Mouse (Mus musculus) CH12F3 (cell line): ENCODE data around the gene Tollip.

Source experiments
- in situ Hi-C: fragments of 300-500 bp; cut with MboI; formaldehyde crosslinking; loops from 2 replicates; pipeline ENCODE4 v1.14.3; 2020; ENCODE audit warnings: low sequenced_read_pairs

The Tollip gene

DNA sequence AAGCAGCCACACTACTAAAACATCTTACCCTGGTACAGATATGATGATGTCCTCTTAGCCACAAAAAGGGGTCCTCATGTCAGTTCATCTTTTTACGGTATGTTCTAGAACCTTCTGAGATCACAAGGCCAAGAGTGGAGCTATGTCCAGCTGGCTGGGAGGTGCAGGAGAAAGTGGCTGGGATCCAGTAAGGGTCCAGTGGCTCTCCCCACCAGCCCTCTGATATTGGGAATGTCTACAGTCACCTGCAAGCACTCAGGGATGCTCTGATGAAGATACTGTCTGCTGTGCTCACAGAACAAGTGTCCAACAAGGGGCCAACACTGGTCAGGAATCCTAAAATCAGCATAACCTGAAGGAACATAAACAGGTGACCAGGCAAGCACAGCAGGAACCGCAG, at the start of gene Tollip:
TSS of gene Tollip (minus strand) at position 101 of the 400 bp plus-strand sequence.
- in situ Hi-C loops: no loop called here

DNA sequence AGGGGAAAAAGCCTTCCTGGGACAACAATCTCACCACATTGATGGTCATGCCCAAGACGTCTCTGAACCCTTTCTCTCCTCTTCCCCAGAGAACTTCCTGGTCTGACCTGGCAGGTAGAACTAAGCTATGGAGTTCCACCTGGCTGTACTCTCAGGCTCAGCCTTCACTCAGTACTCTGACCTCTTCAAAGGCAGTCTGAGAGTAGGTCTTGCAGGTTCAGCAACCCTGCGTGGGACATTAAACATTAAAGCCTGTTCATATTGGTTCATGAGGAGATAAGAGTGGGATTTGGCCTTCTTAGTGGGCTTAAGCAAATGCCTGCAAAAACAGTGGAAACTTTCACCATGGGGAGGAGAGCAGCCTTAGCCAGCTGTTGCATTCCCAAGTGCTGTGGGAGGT, 48.0 kb upstream of the Tollip start:
- in situ Hi-C loops: no loop called here

DNA sequence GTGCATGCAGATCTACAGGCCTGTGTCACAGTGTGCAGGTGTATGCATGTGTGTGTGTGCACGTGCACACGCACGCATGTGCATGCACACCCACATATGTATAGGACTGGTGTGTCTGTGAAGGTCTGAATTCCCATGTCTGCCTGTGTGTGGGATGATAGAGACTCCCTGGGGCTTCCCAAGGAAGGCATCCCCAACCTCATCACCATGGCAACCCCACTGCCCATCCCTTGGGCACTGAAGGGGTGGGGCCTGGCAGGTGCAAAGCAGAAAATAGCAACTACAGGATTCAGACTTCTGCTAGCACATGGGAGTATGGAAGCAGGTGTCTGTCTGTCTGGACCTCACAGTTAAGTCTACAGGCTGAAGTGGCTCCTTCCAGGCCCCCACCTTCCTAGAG, 44.2 kb upstream of the Tollip start:
- in situ Hi-C loops: no loop called here

DNA sequence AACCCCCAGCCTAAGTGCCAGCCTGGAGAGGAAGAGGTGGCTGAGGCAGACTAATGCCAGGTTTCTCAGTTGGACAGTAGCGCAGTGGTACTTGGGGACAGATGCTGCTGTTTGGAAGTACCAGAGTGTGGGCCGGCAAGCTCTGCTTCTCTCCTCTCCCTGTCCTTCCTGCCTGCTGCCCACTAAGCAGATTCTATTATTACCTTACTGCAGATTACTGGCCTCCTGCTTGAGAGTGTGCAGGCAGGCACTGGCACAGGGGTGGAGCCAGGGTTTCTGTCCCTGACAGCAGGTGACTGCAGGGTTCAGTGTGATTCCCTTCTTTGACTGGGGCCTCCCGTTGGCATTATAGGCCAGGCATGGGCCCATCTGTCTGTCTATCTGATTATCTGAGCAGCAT, 43.2 kb upstream of the Tollip start:
- in situ Hi-C loops: no loop called here

DNA sequence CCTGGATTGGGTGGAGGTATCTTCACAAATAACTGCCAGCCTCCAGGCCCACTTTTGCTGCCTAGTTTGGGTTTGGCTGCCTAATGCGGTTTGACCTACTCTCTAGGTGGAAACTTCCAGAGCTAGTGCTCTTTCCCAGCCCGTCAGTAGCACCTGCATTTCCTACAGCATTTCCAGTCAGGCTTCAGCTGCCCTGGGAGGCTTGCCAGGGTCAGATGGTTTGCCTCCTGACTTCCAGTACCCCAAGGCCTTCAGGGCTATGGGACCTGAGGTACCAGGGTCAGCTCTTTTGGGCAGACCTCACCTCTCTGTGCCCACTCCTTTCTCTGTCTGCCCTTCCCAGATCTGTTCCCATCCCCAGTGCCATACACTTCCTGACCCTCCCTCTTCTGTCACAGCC, 42.6 kb upstream of the Tollip start:
- in situ Hi-C loops: no loop called here

DNA sequence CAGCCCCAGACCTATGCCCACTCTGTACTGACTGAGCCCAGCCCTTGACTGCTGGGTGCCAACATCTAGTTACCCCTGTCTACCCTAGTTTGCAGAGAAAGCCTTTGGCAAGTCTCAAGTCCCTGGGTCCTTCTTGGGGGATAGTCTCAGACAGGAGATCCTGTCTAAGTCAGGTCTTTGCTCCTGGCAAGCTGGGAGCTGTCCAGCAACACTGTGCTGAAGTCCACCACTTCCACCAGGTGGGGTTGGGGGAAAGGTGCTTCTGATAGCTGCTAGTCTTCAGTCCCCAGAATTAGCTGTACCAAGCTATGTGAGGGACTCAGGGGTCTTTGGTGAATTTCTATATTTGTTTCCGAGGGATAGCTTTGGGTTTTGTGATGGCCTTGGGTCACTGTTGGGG, 40.8 kb upstream of the Tollip start:
- in situ Hi-C loops: no loop called here

DNA sequence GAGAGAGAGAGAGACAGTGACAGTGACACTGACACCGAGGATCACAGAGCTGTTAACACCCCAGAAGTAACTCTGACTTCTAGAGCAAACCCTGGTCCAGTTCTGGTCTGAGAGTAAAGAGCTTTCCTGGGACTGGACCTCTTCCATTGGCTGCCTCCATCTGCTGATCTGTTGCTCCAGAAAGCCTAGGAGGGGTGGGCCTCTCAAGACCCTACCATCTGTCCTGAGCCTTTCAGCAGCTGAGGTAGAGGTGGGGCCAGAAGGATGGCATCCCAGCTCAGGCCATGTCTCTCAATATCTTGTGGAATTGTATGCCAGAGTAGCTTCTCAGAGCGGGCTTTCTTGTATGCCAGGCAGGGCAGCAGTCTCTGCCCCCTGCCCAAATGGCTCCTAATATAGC, 39.9 kb upstream of the Tollip start:
- in situ Hi-C loops: no loop called here

DNA sequence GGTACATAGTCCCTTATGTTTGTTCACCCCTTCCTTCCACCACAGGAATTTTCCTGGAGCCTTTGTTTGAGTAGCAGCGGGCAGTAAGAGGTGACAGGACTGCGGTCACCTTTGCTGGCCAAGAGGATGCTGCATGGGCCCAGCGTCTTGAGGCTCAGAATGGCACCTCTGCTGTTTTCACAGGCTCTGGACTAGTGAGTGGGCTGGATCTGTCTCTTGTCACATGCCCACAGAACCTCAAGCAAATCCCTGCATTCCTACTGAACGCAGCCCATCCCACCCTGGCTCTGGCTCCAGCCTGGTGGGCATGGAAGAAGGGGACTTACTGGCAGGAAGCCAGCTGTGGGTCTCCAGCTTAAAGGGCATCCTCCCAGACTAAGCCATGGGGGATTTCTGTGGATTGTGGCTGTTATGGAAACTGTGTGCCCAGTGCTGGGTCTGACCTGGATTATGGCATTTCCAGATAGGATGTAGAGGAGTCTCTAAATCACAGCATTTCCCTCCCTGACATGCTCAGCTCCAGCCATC, 39.3 kb upstream of the Tollip start:
- in situ Hi-C loops: no loop called here

DNA sequence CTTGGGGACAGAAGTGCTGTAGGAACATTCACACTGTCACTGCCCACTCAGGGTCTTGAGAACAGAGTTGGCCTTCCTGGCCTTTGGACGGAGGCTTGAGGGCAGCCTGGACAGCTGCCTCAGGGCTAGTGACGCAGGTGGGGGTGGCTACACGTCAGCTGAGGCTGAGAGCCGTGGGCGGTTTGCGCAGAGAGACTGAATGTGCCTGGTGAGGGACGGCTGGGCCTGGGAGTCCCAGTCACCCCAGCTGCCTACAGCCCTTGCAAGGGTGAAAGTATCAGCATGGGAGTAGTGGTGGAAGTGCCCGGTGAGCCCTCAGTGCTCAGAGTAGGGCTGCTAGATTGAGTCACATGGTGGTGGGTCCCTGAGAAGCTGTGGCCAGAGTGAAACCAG, 37.9 kb upstream of the Tollip start:
- in situ Hi-C loops: no loop called here

DNA sequence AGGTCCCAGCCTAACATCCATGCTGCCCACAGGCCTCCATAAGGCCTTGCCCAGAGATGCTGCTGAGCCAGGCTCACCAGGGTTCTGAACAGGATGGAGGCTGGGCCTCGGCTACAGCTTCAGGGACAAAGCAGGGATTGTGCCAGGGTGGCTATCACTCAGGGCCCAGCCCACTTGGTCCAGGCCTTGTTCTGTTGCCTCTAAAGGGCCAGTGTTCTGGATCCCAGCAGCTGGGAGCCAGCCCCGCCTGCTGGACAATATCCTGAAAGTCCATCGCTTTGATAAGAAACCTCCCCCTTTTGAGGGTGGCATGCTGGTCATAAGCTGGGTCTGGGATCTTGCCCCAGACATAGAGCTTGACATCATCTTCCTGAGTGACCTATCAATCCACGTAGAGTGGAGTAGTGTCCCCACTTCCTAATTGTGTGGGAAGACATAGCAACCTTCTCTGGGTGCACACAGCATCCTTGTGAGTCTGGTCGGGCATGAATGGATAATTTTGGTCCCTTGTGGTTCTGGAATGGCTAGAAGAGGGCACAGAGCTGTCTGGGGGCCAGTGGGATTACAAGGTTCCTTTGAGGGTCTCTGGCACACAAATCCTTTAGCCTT, 37.4 kb upstream of the Tollip start:
- in situ Hi-C loops: no loop called here

DNA sequence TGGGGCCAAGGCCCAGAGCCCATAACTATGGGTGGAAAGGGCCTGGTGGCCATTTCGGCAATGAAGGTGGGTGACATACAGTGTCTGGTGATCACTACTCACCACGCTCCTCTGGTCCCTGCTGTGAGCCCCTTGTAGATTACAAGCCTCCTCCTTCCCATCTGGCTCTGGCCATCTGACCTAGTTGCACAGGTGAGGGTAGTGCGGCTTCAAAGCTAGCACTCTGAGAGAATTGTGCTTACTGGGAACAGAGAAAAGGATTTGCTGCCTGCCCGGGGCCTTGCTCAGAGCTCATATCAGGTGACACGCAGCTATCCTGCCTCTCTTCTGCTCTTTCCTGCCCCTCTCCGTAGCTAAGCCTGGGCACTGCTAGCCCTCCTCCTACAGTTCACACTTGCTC, 35.3 kb upstream of the Tollip start:
- in situ Hi-C loops: no loop called here

DNA sequence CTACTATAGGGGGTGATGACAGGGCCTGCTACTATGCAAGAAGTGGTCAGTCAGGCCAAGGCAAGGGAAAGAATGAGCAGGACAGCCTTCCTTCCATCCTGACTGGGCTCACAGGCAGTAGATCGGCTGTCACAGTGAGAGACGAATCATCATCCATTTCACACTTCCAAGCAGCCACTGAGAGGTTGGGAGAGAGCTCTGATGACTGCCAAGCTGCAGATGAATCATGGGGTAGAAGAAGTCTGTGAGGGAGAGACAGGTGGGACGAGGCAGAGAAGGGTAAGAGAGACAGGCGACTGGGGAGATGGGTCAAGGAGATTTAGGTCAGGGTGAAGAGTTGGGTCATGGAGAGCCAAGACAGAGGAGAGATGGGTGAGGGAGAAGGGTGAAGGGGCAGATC, 34.6 kb upstream of the Tollip start:
- in situ Hi-C loops: no loop called here

DNA sequence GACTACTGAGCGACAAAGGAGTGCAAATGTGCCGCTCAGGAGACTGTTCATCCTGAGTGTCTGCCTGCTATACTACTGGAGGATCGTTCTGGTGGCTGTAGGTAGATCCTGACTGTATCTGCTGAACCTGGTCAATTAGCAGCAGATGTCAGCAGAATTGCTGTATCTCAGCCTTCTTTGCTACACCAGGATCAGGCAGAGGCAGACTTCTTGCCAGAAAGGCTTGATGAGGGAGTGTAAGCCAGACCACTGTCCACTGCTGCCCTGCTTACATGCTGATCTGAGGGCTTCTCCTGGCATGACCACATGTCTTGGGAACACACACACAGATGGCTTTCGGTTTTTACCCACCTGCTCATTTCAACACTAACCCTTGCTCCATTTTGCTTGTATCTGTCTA, 33.5 kb upstream of the Tollip start:
- in situ Hi-C loops: no loop called here

DNA sequence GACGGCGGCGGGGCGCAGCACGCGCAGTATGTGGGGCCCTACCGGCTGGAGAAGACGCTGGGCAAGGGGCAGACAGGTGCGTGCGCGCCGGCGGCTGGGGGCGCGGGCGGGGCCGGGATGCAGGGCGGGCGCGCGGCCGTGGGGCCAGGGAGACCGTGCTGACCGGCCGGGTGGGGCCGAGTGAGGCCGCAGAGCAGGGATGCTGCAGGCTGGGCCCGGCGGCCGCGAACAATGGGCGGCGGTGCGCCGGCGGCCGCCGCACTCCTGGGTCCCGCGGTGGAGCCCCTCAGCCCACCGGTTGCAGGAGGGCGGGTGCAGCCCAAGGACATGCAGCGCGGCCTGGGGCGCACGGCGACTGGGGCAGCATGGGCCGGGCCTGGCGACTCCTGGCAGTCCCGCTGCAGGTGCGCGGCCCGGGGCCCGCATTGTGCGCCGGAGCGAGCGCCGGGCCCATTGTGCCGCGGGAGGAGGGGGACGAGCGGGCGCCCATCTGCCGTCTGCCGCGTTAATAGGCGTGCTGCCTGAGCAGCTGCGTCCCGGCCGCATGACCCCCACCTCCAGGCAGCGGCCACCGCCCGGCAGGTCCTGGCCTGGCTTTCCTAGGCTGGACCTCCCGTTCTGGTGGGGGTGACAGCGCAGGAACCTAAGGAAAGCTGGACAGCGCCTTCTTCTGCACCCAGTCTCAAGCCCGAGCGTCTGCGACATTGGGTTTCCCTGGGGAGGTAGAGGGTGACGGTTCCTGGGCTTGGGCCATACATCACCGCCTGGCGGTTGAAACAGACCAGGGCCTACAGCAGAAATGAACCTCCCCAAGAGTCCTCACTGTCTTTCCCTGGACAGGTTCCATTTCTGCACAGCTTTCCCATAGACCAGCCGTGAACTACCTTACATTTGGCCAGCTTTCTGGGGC, 32.1 kb upstream of the Tollip start:
- in situ Hi-C loops: no loop called here

DNA sequence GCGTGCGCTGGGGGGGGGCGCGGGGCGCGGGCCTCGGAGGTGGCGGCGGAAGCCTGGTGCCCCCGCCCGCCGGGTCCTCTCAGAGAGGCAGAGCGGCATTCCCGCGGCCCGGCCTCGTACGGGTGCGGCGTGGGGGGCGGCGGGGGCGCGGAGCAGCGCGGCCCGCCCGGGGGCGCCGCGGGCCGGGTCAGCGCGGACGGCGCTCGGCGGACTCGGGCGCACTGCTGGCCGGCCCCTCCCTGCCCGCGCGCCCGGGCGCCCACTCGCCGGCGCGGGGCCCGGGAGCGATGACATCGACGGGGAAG, 31.4 kb upstream of the Tollip start:
- in situ Hi-C loops: loop anchor here (25.0 kb wide), 1 partner anchor 187 kb away; no protein-coding TSS in a partner anchor

DNA sequence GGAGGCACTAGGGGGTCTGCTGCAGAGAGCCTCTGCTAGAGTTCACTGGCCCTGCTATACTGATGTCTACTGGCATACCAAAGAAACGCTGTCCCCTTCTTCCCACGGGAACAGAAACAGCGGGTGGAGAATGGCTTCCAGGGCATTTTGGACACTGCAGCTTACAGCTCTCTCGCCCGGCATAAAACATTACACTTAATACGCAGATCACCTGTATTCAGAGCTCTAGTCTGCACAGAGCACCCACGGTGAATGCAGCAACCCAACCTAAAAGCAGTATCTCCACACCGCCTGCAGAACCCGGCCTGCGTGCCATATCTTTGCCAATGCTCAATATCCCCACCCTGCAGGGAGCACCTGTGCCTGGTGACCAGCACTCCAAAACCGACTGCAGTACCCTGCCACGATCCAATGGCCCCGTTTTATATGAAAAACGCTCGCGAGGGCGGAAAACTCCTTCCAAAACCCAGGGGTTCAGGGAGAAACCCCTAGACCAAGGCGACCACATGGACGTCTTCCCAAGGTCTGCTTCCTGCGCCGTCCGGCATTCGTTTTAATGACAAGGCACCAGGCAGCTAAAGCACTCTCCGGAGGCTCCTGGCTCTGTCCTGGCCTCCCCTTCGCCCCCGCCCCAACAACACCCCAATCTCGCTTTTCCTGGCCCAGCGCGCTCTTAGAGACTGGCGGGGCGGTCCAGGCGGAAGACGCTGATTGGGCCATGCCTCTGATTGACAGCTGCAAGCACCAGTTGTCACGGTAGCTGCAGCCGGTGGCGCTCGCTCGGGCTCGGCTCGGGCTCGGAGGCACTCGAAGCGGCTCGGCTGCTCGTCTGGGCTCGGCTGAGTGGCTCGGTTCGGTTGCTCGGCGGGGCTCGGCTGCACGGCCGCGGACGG, 30.8 kb upstream of the Tollip start, which contains the start of gene Brsk2:
TSS of gene Brsk2 (plus strand) at position 846 of the 893 bp plus-strand sequence.
- in situ Hi-C loops: loop anchor here (25.0 kb wide), 1 partner anchor 187 kb away; no protein-coding TSS in a partner anchor

DNA sequence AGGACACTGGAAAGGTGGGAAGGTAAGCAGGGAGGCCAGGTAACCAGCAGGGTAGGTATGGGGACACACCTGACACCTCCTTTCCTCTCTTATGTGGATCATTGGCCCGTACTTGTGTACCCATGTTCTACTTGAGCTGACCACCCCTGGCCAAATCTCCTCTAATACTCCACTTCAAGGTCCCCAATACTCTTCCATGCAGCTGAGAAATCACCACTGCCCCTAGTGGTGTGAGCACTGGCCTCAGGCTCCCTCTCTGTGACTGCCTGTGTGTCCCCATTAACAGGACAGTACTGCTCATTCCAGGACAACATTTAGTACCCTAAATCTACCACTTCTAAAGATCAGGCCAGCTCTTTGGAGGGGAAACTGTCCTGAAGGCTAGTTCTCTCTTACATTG, 29.7 kb upstream of the Tollip start:
- in situ Hi-C loops: loop anchor here (25.0 kb wide), 1 partner anchor 186 kb away; no protein-coding TSS in a partner anchor

DNA sequence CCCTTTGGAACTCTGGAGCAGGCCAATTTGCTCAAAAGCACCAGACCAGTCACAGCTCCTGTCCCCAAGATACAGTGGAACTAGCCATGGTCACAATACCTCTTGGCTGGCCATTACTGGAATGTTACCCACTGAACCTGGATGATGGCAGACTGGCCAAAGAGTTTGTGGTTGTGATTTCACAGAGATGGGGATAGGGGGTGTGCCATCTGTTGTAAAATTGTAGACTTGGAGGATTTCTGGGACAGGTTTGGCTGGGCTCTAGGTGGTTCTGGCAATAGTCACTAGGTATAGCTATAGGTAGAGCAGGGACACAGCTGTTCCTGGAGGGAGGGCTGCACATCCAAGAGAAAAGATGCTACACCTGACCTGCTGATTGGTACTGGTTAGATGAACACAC, 29.2 kb upstream of the Tollip start:
- in situ Hi-C loops: loop anchor here (25.0 kb wide), 1 partner anchor 185 kb away; no protein-coding TSS in a partner anchor

DNA sequence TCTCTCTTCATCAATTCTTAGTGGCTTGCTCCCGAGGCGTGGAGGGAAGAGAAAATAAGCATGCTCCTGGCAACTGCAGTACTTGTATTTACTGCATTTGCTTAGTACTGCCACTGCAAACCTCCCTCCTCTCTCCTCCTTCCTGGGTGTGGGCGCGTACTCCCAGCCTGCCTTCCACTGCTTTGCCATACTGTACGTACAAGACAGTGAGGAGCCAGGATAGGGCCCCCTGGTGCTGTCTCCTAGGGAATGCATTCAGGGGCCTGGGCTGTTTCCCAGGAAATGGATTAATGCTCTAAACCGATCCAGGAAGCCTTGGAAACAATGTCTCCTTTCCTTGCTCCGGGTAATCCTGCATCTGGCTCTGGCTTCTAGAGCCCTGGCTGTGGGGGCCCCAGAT, 27.6 kb upstream of the Tollip start:
- in situ Hi-C loops: loop anchor here (25.0 kb wide), 1 partner anchor 184 kb away; no protein-coding TSS in a partner anchor

DNA sequence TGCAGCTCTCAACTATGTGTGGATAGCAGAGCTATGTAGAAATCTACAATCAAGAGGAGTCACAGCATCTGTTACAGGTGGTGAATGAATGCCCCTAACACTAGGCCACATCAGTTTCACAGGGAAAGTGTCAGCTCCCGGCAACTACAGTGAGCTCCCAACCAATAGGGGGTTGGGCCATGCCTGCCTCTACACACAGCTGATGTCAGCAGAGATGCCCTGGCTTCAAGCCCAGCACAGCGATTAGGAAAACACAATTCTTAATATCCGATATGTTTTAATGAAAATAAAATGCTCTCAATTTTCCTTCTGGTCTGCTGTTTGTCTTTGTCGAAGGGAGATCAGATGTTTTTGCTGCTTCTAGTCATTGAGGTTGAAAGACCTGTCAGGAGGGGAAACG, 25.1 kb upstream of the Tollip start:
- in situ Hi-C loops: loop anchor here (25.0 kb wide), 1 partner anchor 181 kb away; no protein-coding TSS in a partner anchor

DNA sequence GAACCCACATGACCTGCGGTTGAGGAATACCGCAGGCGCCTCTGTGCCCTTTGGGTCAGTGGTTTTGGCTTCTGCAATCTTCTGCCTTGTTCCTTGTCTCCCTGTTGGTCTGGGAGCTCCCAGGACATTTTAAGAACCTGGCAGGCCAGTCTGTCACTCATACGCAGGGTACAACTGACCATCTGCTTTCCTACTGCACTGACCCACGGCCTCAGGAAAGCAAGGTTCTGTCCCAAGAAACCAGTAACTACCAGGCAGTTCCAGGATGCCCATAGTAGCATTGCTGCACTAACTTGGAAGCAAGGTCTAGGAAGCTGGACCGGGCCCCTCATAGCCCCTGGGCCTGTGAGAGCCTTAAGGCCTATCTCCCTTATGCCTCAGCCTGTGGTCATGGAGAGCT, 16.6 kb upstream of the Tollip start:
- in situ Hi-C loops: loop anchor here (25.0 kb wide), 1 partner anchor 173 kb away; no protein-coding TSS in a partner anchor
